Mouse (Mus musculus): ENCODE measurements at regions not wholly inside any gene's neighbourhood (a gene's known extent, or its start where the extent isn't known, plus 50 kb on each side); places are given as distances from the start of the nearest gene placed in this dataset.
A peak's percentile ranks its signal among the peaks of the same experiment; 100 is the strongest.

GRCm38 (mm10) chr7:139746803-139747202, 63.2 kb upstream of the Cfap46 start:
- peak; percentile 52 for TF ChIP-seq CTCF (IDR thresholded peaks at IDR 0.05; ENCODE audit: low read depth)
- TF ChIP-seq EP300 (IDR thresholded peaks at IDR 0.05; ENCODE audit: low read depth): no peak
